Mouse (Mus musculus): ENCODE data around the gene Ribc2. TPM values are rescaled to one million over a fixed set of nuclear protein-coding genes. Genes with fewer than 3 reads are reported as not detected.

Gene Ribc2
- polyA plus RNA-seq, 1 experiment from 2014 or later = not detected

DNA sequence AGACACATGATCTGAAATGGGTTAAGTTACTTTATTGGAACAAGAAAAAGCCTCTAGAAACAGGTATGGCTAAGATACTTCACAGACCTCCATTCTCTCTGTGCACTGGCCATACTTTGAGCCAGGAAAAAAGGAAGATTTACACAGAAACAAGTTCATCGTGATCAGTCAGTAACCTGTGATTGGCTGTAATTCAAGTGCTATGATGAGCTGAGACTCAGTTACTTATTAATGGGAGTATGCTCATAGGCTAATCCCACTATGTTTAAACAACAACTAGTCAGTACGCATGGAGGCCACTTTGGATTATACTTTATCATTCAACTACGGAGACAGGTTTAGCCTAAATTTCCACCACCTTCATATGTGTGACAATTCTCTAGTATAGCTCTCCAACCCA, 22.2 kb downstream of the Ribc2 start:
- DNase-seq (ENCODE audit: low read depth, low spot score) (no peak), ATAC-seq (no peak)
- in situ Hi-C loops (cut with MboI; ENCODE audit: low pct_unique_long_range_greater_than_20kb) = loop anchor here (5.0 kb wide), 3 partner anchors 48 to 428 kb away; partner anchors contain the start of gene Wnt7b
- POLR2A ChIA-PET = interaction anchor here (0.7 kb wide), 1 partner anchor 95 kb away, joined by 3 read pairs; no protein-coding TSS in a partner anchor
- TF ChIP-seq CTCF (IDR thresholded peaks at IDR 0.05) = no peak
- no peaks in the 10 kb centered on the region for H3K27me3 ChIP-seq
- CTCF ChIA-PET = interaction anchor here (0.8 to 4.7 kb wide), 8 partner anchors 12 to 103 kb away, joined by 3 to 44 read pairs (median 4); no protein-coding TSS in a partner anchor

DNA sequence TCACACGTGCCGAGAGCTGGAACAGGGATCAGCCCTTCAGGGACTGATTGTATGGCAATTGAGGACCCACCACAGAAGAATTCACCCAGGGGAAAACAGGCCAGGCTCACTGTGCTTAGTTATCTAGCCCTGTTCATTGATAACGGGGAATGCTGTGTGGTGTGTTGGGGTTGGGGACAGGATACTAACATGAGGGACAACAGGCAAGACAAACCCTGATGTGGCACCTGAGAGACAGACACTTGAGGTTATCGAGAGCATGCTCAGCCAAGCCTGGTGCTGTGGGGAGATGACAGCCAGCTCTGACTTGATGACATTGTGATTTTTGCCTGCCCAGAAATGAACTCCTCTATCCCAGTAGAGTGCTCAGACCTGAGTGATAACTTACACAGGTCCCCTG, 24.3 kb downstream of the Ribc2 start:
- ATAC-seq = no peak
- ChIA-PET CTCF (no interaction called here), POLR2A (no interaction called here)
- no peak for DNase-seq (ENCODE audit: low read depth, low spot score)
- TF ChIP-seq CTCF (IDR thresholded peaks at IDR 0.05) = no peak
- H3K27me3 ChIP-seq = no peaks in the 10 kb centered on the region
- in situ Hi-C loops (cut with MboI; ENCODE audit: low pct_unique_long_range_greater_than_20kb) = no loop called here

DNA sequence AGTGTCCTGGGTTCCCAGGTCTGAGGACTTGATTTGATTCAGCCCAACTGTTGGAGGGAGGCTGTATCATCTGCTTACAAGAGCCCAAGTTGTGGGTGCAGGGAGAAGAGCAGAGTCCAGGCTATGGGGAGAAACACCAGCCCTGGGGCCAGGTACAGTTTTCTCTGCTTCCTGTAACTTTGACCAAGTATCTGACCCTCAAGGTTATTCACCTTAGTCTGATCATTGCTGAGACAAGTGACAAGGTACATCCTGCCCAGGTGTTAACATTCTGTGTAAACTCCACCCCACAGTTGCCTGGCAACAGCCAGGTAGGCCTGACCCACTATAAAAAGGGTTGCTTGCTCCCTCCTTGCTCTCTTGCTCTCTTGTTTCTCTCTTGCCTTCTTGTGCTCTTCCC, 29.5 kb downstream of the Ribc2 start:
- POLR2A ChIA-PET = no interaction called here
- no peak for TF ChIP-seq CTCF (IDR thresholded peaks at IDR 0.05)
- DNase-seq (ENCODE audit: low read depth, low spot score) (no peak), ATAC-seq (no peak)
- H3K27me3 ChIP-seq = no peaks in the 10 kb centered on the region
- in situ Hi-C loops (cut with MboI; ENCODE audit: low pct_unique_long_range_greater_than_20kb) = no loop called here
- CTCF ChIA-PET = no interaction called here

DNA sequence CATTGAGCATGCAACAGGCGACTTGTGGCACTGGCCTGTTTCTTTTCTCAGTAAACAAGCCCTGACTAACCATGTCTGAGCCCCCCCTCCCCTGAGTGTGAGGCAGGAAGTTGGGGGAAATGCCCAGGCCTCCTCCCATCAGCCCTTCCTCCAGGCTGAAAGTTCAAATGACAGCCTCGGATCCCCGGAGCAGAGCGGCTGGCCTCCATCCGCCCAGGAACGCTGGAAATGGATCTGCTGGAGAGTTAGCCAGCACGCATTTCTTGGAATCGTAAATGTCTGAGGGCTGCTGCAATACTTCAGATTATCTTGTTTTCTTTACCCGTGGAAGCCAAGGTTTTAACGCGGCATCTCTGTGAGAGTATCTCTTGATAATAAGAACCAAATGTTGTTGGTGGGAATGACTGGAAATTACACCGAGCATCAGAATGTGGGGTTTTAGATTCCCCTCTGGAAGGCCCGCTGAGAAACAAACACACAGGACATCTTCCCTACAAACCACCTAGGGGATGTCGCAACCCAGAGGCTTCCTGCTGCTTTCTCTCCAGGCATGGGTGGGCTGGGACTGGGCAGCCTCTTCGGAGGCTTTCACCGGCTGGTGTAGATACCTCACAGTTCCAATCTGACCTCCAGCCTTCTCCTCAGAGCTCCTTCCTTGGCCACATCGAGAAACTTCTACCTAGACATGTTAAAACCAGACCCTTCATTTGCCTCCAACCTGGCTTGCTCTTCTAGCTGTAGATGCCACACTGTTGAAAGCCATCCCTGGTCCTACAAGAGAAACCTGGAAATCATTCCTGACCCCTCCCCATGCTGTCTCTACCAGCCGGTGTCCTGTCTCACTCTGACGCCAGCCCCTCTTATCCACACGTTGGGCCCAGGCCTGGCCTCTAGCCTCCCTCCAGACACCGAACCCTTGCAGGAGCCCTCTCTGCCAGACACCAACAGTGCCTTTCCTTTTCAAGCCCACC, 31.1 kb downstream of the Ribc2 start:
- no peak for TF ChIP-seq CTCF (IDR thresholded peaks at IDR 0.05)
- DNase-seq (ENCODE audit: low read depth, low spot score) = no peak
- no peak for ATAC-seq
- H3K27me3 ChIP-seq = no peaks in the 10 kb centered on the region
- ChIA-PET CTCF (no interaction called here), POLR2A (no interaction called here)
- in situ Hi-C loops (cut with MboI; ENCODE audit: low pct_unique_long_range_greater_than_20kb) = no loop called here

DNA sequence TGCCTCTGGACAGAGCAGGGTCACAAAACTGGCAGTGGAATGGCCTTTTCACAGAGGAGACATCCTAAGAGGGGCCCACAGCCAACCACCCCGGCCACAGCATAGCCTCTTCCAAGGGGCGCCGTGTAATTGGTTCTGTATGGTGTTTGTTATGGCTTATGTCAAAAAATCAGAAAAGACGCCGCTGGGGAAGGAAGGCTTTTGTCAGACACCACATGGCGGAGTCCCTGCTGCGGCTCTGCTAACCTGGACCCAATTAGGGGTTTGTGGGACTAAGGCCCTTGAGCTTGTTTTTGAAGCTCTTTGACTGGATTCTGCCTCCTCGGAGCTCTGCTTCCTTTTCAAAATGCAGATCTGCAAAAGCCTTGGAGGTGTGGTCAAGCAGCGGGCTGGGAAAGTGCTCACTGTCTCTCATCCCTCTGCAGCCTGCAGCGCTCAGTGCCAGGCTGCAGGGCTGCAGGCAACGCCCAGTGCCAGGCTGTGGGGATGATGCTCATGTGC, 34.6 kb downstream of the Ribc2 start:
- POLR2A ChIA-PET = interaction anchor here (0.6 kb wide), 1 partner anchor 833 kb away, joined by 3 read pairs; no protein-coding TSS in a partner anchor
- no peak for DNase-seq (ENCODE audit: low read depth, low spot score)
- CTCF ChIA-PET = no interaction called here
- no peak for ATAC-seq
- no peak for TF ChIP-seq CTCF (IDR thresholded peaks at IDR 0.05)
- in situ Hi-C loops (cut with MboI; ENCODE audit: low pct_unique_long_range_greater_than_20kb) = no loop called here
- H3K27me3 ChIP-seq = no peaks in the 10 kb centered on the region

GRCm38 (mm10) chr15:85167086-85167679, 35.3 kb downstream of the Ribc2 start:
- ATAC-seq (no peak), DNase-seq (ENCODE audit: low read depth, low spot score) (no peak)
- TF ChIP-seq CTCF (IDR thresholded peaks at IDR 0.05) = no peak
- H3K27me3 ChIP-seq = no peaks in the 10 kb centered on the region
- ChIA-PET CTCF (no interaction called here), POLR2A (interaction anchor here (0.6 kb wide), 1 partner anchor 1061 kb away, joined by 6 read pairs; no protein-coding TSS in a partner anchor)
- in situ Hi-C loops (cut with MboI; ENCODE audit: low pct_unique_long_range_greater_than_20kb) = no loop called here

DNA sequence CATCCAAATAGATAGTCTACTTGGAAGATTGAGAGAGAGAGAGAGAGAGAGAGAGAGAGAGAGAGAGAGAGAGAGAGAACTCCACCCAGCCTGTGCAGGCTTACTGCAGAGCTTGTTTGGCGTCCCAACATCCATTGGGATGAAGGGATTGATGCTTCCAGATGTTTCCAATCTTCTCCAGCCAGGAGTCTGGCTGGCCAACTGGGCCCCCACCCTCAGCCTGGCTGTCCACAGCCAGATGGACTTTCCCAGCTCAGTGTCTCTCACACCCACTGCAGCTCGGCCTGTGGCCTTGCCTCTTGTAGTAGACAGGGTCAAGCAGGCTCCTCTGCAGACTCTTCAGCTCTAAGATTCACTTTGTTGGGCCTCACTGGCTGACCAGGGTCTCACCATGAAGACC, 40.2 kb downstream of the Ribc2 start:
- in situ Hi-C loops (cut with MboI; ENCODE audit: low pct_unique_long_range_greater_than_20kb) = no loop called here
- H3K27me3 ChIP-seq = peaks cover 7% of the 10 kb centered on the region
- CTCF ChIA-PET = interaction anchor here (1.2 kb wide), 1 partner anchor 87 kb away, joined by 3 read pairs; no protein-coding TSS in a partner anchor
- no peak for TF ChIP-seq CTCF (IDR thresholded peaks at IDR 0.05)
- DNase-seq (ENCODE audit: low read depth, low spot score) (no peak), ATAC-seq (no peak)
- POLR2A ChIA-PET = no interaction called here

DNA sequence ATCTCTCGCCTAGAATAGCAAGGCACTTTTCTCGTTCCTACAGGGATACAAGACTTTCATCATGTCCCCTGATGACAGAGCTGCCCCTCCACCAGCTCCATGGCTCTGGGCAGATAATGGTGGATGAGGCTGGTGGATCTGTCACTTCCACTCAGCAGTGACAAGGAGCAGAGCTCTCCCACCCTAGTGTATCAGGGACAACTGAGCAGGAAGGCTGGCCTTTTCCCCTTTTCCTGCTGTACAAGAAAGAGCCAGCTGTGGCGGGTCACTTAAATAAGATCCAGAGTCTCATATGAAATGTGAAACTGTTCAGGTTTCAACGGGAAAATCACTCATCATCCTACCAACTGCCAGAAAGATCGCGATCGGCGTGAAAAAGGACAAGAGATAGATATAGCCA, 41.5 kb downstream of the Ribc2 start:
- in situ Hi-C loops (cut with MboI; ENCODE audit: low pct_unique_long_range_greater_than_20kb) = no loop called here
- POLR2A ChIA-PET = no interaction called here
- CTCF ChIA-PET = no interaction called here
- no peak for DNase-seq (ENCODE audit: low read depth, low spot score)
- peaks cover 7% of the 10 kb centered on the region for H3K27me3 ChIP-seq
- no peak for ATAC-seq
- TF ChIP-seq CTCF (IDR thresholded peaks at IDR 0.05) = no peak

DNA sequence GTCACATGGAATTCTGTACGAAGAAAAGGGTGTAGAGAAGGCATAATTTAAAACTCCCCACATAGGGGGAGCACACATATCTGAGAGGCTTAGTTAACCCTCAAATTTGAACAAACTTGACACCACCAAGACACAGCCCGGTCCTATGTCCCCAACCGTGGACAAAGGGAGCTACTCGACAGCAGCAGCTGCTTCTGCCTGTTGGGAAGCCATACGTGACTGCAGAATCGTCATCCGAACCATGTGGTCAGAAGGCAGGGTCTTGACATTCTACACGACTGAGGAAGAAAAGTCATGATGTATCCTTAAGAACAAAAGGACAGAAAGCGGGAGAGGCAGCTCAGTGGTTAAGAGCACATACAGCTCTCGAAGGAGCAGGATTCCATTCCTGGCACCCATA, 42.2 kb downstream of the Ribc2 start:
- DNase-seq (ENCODE audit: low read depth, low spot score) (no peak), ATAC-seq (no peak)
- TF ChIP-seq CTCF (IDR thresholded peaks at IDR 0.05) = no peak
- in situ Hi-C loops (cut with MboI; ENCODE audit: low pct_unique_long_range_greater_than_20kb) = no loop called here
- ChIA-PET CTCF (no interaction called here), POLR2A (no interaction called here)
- H3K27me3 ChIP-seq = peaks cover 7% of the 10 kb centered on the region

- ATAC-seq = peak; percentile 60
- no peak for TF ChIP-seq CTCF (IDR thresholded peaks at IDR 0.05)
- in situ Hi-C loops (cut with MboI; ENCODE audit: low pct_unique_long_range_greater_than_20kb) = no loop called here
- ChIA-PET POLR2A (no interaction called here), CTCF (no interaction called here)
- peak; percentile 93 for DNase-seq (ENCODE audit: low read depth, low spot score)
- peaks cover 7% of the 10 kb centered on the region for H3K27me3 ChIP-seq
Measured at GRCm38 (mm10) chr15:85177576-85177975, 45.7 kb downstream of the Ribc2 start.

DNA sequence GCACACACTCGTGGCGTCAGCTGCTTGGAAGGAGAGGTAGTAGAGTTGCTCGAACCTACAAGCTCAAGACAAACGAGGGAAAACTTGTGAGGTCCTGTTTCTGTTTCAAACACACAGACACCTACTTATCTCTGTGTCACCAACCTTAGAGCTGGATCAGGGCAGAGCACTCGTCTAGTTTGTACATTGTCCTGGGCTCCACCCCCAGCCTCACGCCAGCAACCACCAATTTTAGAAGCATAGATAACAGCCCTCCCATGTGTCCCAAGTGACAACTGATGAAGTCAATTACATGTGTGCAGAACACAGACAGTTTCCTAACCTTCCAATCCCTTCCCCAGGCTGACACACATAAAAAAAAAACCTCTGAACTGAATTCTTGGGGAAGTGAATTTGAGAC, 46.3 kb downstream of the Ribc2 start:
- CTCF ChIA-PET = no interaction called here
- H3K27me3 ChIP-seq = peaks cover 7% of the 10 kb centered on the region
- in situ Hi-C loops (cut with MboI; ENCODE audit: low pct_unique_long_range_greater_than_20kb) = no loop called here
- POLR2A ChIA-PET = no interaction called here
- TF ChIP-seq CTCF (IDR thresholded peaks at IDR 0.05) = no peak
- DNase-seq (ENCODE audit: low read depth, low spot score) (no peak), ATAC-seq (no peak)
